Mouse (Mus musculus): ENCODE results near the gene Lrpprc. TPM values are rescaled to one million over a fixed set of nuclear protein-coding genes. Genes with fewer than 3 reads are reported as not detected.
A peak's percentile ranks its signal among the peaks of the same experiment; 100 is the strongest.

Gene Lrpprc
- polyA plus RNA-seq, 3 experiments from 2014 or later = 9.5 to 13.4 (median 11.6) TPM

DNA sequence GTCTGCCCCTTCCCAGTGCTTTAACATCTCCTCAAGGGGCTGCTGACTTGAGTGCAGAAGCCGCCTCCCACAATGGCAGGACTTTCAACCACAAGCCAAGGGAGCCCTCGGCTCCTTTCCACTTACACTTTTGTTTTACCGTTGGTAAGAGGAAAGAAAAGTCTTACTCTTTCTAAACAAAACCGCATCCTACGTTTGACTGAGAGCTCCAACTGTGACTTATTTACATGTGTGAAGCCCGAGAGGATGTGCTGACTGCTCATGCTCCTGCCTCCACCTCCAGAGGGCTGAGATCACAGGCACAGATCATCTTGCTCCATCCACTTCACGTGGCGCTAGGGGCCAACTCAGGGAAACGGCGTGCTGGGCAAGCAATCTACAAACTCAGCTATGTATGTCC lies 32.2 kb downstream of the Lrpprc start:
- peak; percentile 80 for ATAC-seq

DNA sequence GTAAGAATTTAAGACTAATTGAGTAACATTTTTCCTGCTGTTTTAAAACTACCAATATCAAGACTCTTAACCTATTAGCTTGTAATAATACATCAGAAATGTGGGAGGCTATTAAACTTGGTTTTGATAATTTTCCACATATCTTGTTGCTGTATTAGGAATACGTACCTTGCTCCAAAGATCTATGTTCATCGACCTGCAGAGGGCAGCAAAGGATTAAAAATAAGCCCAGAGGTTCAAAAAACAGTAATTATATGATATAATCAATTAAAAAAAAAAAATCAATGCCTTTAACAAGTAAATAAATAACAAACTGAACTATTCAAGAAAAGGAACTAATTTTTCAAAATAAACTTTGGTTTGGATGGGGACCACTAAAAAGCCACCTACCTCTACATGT lies 34.5 kb downstream of the Lrpprc start:
- no peak for ATAC-seq

DNA sequence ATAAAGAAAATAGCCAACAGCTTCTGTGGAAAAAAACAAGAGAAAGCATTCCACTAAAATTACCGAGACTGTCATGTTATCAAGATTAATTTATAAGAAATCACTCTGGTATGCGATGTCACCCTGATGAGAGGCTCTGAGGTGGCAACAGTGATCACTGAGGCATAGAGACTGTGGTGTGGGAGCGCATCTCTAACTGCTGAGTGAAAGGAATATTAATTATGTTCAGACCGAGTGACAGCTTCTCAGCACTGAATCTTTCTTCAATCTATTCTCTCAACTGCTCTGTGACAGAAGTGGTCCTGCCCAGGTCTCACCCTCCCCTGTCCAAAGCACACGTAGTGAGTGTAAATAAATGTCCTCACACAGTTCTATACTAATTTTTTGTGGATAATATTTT lies 37.1 kb downstream of the Lrpprc start:
- ATAC-seq = no peak

DNA sequence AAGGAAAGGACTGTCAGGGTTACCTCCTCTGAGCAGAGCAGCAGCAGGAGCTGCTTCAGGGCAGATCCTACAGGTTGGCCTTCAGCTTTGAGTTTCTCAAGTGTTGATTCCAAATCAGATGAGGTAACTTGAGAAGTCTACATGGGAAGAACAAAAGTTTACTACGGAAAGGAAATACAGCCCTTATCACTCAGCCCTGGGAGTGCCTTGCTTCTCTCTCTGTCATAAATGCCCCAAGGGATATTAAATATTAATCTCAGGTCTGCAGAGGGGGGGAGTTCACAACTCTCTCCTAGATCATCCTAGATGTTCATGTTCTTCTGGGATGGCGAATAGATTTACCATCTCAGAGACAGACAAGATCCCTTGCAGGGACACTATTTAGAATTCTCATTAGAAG lies 38.3 kb downstream of the Lrpprc start:
- no peak for ATAC-seq

DNA sequence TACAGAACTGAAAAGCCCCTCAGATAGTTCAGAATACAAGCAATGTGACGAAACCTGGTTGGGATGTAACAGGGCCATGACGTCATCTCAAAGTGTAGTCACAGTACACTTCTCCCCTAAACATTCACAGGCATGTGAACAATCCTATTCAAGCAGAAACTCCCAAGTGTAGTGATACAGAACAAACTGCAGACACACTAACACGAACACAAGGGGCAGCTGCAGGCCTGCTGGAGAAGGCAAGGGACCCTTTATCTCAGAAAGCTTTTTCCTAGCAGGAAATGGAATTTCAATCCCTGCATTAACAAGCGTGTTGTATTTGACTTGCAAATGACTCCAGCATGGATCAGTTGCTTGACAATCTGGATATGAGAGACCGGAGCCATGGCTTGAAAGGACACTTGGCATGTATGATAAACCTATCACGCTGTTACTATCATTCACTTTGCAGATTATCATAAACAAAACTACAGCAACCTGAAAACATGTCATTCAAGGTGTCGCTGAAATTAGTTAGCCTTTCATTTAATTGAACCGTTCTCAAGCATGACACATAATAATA lies 38.9 kb downstream of the Lrpprc start:
- no peak for ATAC-seq

DNA sequence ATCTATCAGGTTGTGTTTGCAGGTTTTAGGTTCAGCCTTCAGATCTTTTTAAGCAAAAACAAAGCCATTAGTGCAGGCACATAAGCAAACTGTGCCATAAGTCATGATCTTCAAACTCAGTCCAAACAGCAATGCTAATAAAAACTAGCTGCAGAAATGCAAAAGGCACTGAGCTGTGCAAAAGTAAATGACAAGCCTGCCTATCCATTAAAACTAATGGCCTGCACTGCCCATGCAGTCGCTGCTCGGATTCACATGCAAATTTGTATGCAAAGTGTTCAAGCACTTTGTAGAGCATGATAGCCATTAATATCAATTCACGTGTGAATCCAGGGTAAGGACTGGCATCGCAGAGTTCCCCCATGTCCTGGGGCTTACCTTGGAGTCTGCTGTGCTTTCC lies 40.5 kb downstream of the Lrpprc start:
- ATAC-seq = no peak

DNA sequence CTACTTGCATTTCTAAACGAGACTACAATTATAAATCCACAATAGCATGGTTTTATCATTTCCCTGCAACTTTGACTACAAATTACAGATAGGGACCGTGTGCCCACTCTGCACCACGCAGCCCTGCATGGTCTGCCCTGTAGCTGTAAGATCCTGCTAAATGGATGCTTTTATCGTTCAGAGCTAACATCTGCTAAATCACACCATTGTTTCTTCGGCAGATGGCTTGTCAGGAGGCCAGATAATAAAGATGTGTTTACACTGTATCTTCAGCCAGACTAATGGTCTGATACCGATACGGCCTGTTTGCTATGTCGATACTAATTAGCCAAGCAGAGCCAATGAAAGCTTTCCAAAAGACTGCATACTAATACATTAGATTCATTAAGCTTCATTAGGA lies 41.3 kb downstream of the Lrpprc start:
- no peak for ATAC-seq

DNA sequence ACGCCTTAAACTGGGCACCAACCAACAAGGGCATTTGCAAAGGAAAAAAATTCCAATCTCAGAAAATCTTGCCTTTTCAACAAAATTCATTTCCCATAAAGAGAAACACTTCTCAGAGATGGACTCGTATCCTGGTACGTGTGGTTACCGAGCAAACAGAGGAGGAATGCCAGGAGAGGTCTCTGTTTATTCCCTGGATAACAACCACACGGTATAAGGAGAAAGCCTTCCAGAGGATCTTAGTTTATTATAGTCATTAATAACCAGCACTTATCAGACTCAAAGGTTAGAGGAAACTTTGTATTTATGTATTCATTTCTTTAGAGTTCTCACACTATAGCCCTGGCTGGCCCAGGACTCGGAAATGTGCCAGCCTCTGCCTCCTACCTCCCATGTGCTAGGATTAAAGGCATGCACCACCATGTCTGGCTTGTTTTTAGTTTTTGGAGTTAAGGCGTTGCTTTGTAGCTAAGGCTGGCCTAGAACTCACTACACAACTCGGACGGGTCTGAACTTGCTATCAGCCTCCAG lies 42.4 kb downstream of the Lrpprc start:
- ATAC-seq = no peak

DNA sequence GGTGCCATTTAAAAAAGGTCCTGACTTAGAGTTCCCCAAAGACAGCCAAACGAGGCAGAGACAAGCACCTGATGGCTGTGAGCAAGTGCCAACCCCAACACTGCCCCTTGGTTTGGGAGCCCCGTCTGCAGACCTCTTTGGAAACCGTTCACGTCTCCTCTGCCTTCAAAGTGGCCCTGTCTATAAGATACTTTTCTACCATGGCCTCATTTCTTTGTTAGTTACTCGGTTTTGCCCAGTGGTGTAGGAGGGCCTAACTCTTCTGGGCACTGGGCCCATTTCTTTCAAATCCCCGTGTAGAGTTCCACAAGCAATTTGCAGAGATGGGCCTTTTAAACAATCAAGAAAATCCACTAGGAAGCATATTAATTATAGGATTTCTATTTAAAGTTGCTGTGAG lies 43.4 kb downstream of the Lrpprc start:
- ATAC-seq = no peak

DNA sequence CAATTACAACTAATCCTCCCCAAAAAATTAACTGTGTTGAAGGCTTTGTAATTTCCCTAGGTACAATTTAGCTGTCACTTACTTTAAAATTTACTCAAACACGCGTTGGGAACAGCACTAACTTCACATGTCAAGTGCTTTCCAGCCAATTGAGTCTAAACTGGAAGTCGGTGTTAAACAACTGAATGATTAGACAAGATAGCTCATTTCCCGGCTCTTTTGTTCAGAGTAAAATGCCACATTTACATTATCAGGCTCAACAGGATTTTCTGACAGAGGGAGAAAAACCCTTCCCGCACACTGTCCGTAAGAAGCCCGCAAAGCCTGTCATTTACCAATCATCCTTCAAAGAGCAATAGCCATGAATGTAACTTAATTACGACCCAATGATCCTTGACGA lies 45.6 kb downstream of the Lrpprc start:
- ATAC-seq = no peak

DNA sequence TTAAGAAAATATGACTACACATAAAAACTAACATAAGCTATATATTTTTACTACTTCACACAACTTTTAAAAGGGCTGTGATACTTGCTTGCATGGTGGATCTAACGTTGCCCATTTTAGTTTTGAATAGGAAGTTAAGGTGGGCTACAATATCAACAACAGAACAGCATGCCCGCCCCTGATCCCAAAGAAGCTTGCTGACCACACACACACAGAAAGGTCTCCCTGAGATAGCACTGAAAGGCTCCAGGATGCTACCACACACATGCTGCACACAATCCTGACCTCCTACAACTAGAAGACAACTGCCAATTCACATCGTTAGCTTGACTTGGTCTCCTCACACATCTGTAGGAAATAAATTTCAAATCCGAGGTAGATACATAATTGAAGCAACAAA lies 46.3 kb downstream of the Lrpprc start:
- ATAC-seq = no peak

DNA sequence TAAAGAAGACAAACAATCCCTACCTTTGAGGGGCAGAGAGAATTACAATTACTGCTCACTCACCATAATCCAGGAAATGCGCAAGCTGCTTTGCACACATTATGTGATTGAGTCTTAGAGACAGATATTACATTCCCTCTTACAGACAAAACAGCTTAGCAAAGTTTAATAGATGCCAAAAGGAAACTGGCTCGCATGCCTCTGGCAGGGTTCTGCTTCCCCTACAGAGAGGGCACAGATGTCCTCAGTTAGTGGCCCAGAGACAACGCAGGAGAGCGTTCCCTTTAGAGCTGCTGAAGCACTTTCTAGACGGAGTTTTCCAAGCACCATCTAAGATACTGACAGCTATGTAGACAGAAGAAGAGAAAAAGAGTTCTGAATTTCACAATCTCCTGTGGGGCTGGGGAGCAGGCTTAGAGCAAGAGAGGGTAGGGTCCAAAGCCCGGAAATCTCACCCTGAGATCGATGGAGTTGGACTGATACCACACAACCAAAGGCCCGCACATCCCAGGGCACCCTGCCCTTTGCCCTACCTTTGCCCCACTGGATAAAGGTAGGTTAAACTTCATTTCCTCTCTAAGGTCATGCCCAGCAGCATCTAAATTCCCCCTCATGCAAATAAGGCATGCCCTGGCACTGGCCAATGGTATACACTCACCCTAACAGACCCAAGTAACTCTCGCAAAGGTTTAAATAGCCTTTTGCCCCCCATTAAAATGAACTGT lies 52.4 kb downstream of the Lrpprc start:
- ATAC-seq = no peak

DNA sequence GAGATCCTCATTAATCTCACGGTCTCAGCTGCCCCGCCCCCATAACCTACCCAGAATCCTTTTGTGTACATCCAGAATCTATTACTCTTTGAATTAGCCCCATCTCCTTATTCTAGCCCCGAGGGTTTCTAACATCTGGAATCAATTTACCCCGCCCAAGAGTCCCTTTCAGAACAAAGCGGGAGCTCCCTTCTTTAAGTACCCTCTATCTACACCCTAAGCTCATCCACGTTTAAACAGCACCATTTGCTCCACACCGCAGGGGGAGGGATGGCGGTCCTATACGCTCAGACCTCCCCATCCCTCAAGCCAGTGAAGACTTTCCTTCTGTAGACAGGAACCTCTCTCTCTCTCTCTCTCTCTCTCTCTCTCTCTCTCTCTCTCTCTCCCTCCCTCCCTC lies 53.9 kb downstream of the Lrpprc start:
- no peak for ATAC-seq

DNA sequence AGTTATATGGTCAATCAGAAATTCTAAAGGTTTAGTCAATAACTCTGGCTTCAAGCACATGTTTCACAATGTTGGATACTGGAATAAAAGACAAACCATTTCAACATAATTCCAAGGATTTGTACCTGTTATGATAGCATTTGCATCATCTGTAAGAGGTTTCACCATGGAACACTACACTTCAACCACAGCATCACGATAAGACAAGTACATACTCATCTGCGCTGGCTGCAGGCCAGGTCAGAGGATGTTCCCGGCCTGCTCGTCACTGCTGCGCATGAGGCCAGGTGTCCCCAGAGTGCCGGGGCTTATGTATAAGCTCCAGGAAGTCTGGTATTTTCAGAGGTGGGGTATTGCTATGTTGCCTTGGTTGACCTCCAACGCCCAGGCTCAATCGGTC lies 58.0 kb downstream of the Lrpprc start:
- no peak for ATAC-seq

DNA sequence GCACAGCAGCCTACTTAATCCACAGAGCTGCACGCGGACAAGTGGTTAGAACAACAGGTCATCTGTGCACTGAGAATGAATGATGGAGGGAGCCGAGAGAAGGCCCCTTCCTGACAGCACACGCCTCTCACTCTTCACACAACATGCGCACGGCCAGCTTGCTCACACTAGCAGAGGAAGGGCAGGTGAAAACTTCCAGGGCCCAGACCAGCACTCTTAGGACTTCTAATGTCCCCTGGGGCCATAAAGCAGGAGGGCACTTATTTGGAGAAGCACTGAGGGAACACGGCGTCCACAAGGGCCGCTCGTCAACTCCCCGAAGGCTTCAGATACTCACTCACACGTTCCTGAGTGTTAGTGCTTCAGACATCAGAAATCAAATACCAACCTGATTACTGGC lies 59.2 kb downstream of the Lrpprc start:
- no peak for ATAC-seq

DNA sequence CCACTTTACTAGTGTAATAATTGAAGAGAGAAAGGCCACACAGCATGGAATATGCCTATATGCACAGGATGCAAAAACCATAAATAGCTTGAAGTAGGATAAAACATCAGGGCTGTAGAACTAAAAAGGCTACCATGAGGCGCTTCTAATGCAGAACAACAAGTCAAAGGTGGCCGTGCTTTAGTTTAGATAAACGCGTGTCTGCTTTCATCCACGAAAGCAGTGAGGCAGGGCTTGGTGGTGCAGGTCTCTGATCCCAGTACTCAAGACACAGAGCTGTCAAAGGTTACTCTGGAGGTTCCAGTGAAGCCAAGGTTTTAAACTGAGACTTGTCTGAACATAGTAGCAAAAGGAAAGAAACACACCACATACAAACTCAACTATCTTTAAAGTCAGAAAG lies 61.4 kb downstream of the Lrpprc start:
- no peak for ATAC-seq

DNA sequence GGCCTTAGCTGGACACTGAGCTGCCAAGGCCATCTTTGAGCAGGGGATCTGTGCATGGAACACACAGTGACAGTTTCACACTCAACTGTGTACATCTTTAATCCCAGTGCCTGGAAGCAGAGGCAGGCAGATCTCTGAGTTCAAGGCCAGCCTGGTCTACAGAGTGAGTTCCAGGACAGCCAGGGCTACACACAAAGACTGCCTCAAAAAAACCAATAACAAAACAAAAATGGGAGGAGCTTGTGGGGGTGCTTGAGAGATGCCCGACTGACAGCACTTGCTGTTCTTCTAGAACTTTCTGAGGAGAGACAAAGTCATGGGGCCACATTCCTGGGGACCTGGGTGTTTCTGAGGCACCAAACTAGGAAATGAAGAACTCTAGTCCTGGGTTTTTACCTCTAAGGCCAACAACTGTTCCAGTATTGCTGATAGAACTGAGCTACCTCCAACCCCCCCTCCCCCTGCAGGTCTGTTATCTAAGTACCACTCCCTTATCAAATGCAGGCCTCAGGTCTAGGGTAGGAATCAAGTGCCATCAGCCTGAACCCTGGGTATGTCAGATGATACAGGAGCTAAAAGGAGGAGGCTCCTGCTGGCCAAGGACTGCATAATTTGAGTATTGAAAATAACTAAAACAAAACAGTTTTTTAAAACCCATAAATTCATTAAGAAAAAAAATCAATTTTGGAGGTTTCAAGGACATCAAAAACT lies 62.2 kb downstream of the Lrpprc start:
- no peak for ATAC-seq

DNA sequence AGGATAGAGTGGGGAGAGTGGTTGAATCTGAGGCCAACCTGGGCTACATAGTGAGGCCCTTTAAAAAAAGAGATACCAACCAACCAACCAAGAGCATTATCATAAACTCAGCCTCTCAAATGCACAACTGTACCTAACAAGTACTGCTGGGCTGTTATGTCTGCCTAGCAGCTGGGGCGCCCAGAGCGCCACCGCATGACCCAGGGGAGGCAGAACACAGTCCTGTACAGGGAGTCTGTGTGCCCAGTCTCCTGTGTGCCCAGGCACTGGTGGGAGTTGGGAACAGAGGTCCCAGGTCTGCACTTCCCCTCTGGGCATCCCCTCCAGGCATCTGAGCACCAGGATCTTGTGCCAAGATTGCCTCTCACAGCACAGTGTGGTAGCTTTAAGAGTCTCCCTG lies 65.4 kb downstream of the Lrpprc start:
- ATAC-seq = no peak

DNA sequence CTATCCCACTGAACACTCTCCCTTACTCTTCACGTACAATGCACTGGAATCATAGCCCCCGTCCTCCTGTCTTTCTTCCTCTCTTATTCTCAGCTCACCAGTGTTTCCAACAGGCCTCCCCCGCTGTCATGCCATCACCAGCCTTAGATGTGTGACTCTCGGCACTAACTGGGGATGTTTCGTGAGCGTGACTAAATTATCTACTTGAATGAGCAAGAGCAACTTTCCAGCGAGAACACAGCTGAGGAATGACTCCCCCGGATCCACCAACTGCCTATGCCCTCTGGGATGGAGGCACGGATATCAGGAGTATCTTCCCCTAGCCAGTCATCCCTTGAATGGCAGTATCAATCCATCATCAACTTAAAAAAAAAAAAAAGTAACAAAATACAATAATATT lies 66.6 kb downstream of the Lrpprc start:
- no peak for ATAC-seq

DNA sequence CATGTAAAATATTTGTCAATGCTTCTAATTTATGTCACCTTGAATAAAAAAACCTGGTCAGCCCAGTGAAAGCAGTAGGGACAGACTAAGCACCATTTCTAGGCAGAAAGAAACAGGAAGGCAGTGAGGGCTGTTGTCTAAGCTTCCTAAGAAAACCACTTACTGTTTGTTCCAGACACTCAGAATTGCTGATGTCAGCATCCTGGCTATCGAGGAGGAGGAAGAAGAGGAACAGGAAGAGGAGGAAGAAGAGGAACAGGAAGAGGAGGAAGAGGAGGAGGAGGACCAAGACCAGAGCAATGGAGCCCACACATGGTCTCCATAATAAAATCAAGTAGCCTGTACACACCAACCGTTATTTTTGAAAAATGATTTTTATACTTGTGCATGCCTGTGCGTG lies 71.5 kb downstream of the Lrpprc start:
- ATAC-seq = no peak

DNA sequence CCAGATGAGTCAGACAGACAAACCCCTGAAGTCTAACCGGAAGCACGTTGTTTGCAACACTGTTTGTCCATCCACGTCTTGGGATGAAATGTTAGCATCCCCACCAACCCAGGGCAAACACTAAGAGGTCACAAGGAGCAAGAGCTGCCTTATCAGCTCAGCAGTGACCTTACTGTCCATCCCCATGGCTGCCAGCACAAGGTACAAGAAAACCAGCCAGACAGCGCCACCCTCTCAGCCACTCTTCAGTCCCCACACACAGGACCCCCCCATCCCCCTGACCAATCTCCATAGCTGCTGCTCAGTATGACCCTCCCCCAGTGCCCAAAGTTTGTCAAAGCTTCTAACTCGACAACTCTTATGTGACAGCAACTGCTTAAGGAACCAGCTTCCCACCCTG lies 73.2 kb downstream of the Lrpprc start:
- ATAC-seq = no peak

DNA sequence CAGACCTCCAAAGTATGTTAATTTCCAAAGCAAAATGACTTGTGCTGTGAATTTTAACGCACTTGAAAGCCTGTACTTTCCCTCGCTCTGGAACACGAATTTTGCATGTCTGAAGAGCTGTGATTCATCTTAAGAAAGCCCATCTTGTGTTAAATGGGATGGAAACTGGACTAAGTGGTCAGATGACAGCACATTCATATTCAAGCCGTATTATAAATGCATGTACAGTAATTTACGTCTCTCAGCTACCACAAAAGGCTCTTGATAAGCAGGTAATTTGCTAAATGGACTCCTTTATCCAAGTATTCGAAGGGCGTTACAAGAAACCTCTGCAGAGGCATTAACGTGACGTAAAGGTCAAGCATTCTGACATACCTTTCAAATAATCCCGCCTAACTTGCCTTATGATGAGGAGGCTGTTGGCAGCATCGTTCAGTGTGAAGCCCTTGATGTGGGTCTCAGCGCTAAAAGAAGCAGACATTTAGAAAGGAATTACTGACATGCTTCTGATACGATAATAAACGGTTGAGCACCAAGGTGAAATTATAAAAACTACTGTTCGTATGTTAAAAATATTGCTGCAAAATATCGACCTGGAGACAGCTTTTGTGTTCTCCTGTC lies 74.2 kb downstream of the Lrpprc start:
- ATAC-seq = no peak

DNA sequence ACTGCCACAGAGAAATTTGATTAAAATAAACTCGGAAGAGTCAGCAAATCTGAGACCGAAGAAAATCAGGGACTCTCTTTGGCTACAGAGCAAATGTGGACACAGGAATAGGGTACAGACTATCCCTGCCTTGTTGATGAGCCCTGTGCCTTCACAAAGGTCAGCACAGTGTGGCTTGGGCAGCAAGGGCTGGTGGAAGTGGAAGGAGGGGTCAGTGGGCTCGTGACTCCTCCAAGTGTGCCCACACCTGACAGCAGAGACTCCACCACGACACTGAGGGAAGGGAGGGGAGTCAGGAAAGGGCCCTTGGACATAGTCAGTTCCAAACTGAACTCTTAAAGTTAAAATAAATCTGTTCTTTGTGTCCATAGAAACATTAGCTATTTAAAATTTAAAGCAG lies 75.7 kb downstream of the Lrpprc start:
- no peak for ATAC-seq
